Mouse (Mus musculus) embryonic facial prominence, embryonic 15.5 days (tissue): ENCODE results near the gene Ccdc65. TPM values are rescaled to one million over a fixed set of nuclear protein-coding genes. Genes with fewer than 3 reads are reported as not detected.
A peak's percentile ranks its signal among the peaks of the same experiment; 100 is the strongest.

Experiments
- ATAC-seq: fragments of 200-750 bp; cut with Nextera tagmentation; 2 replicates; pipeline ENCODE4 v1.8.0; 2017; ENCODE audit warnings: low read depth, moderate TSS enrichment; ENCODE audit not compliant: insufficient number of reproducible peaks, low FRiP score, low TSS enrichment
- H3K27ac ChIP-seq: fragments of 300-500 bp; sonication (generic); replicated peaks from 2 replicates; pipeline ENCODE4 v1.5.1; 2015; ENCODE audit warnings: mild to moderate bottlenecking, inconsistent platforms
- H3K27me3 ChIP-seq: fragments of 300-500 bp; sonication (generic); 2 replicates; pipeline ENCODE4 v1.6.1; 2015; ENCODE audit warnings: inconsistent platforms
- H3K36me3 ChIP-seq: fragments of 300-500 bp; sonication (generic); 2 replicates; pipeline ENCODE4 v1.6.1; 2015; ENCODE audit warnings: mild to moderate bottlenecking, inconsistent platforms
- H3K4me1 ChIP-seq: fragments of 300-500 bp; sonication (generic); 2 replicates; pipeline ENCODE4 v1.6.1; 2015; ENCODE audit warnings: inconsistent platforms
- H3K4me2 ChIP-seq: fragments of 300-500 bp; sonication (generic); replicated peaks from 2 replicates; pipeline ENCODE4 v1.6.1; 2015; ENCODE audit warnings: mild to moderate bottlenecking, inconsistent platforms
- H3K4me3 ChIP-seq: fragments of 300-500 bp; sonication (generic); replicated peaks from 2 replicates; pipeline ENCODE4 v1.5.1; 2015; ENCODE audit warnings: mild to moderate bottlenecking, inconsistent platforms
- H3K9ac ChIP-seq: fragments of 300-500 bp; sonication (generic); 2 replicates; pipeline ENCODE4 v1.6.1; 2015; ENCODE audit warnings: inconsistent platforms
- H3K9me3 ChIP-seq: fragments of 300-500 bp; sonication (generic); replicated peaks from 2 replicates; pipeline ENCODE4 v1.6.1; 2016; ENCODE audit warnings: inconsistent platforms
- WGBS: fragments of 180-500 bp; shearing (Covaris S2); methylation state at CpG from one replicate; pipeline ENCODE4 v1.1.7; 2015; 5-methylcytosine and 5-hydroxymethylcytosine counted together
- polyA plus RNA-seq: library from polyadenylated mRNA; unstranded; fragments of >200 nt; fragmentation: Nextera tagmentation; extraction: Ambion mirVana; gene quantifications from 2 replicates; pipeline ENCODE4 v1.2.1, GENCODE M21; 2015

Gene Ccdc65
- polyA plus RNA-seq, 1 experiment from 2014 or later, result 8.4 TPM

GRCm38 (mm10) chr15:98676471-98676870 lies 31.5 kb upstream of the Ccdc65 start:
- no peak overlapping the region for H3K27ac ChIP-seq
- 6% methylated on average over 9 of the region's 9 CpGs for WGBS
- H3K9me3 ChIP-seq, result no peaks in the 10 kb centered on the region
- peaks cover 50% of the 10 kb centered on the region for H3K27me3 ChIP-seq
- no peaks in the 10 kb centered on the region for H3K36me3 ChIP-seq
- no peak for ATAC-seq
- H3K4me2 ChIP-seq, result peak overlapping the region; percentile 84
- H3K4me3 ChIP-seq, result peak overlapping the region; percentile 42
- no peak overlapping the region for H3K9ac ChIP-seq
- H3K4me1 ChIP-seq, result peaks cover 27% of the 10 kb centered on the region

GRCm38 (mm10) chr15:98676940-98677728 lies 30.9 kb upstream of the Ccdc65 start, which contains the start of gene Rnd1:
TSS of gene Rnd1 (minus strand) at chr15:98677461.
- no peak within 1 kb of the TSS for H3K27ac ChIP-seq
- no peaks in the 10 kb centered on the region for H3K36me3 ChIP-seq
- WGBS, result under 1% methylated on average over 37 of the region's 37 CpGs
- peak; percentile 95 for ATAC-seq
- H3K4me2 ChIP-seq, result peak within 1 kb of the TSS; percentile 84
- peaks cover 27% of the 10 kb centered on the region for H3K4me1 ChIP-seq
- H3K4me3 ChIP-seq, result peak within 1 kb of the TSS; percentile 42
- peaks cover 50% of the 10 kb centered on the region for H3K27me3 ChIP-seq
- no peak within 1 kb of the TSS for H3K9ac ChIP-seq
- no peaks in the 10 kb centered on the region for H3K9me3 ChIP-seq

- Histone ChIP-seq H3K4me2 (no peak overlapping the region), H3K36me3 (no peaks in the 10 kb centered on the region), H3K27me3 (peaks cover 50% of the 10 kb centered on the region), H3K4me1 (peaks cover 27% of the 10 kb centered on the region), H3K9me3 (no peaks in the 10 kb centered on the region), H3K4me3 (no peak overlapping the region), H3K9ac (no peak overlapping the region), H3K27ac (no peak overlapping the region)
- ATAC-seq, result no peak
- WGBS, result 65% methylated on average over 7 of the region's 7 CpGs
These were observed 30.0 kb upstream of the Ccdc65 start for GRCm38 (mm10) chr15:98677977-98678376.

GRCm38 (mm10) chr15:98680660-98681059 lies 27.3 kb upstream of the Ccdc65 start:
- H3K27me3 ChIP-seq, result peaks cover 28% of the 10 kb centered on the region
- WGBS, result 83% methylated on average over 8 of the region's 8 CpGs

GRCm38 (mm10) chr15:98681633-98682032 lies 26.4 kb upstream of the Ccdc65 start:
- Histone ChIP-seq H3K4me3 (no peak overlapping the region), H3K4me1 (peaks cover 10% of the 10 kb centered on the region), H3K27ac (no peak overlapping the region), H3K27me3 (peaks cover 19% of the 10 kb centered on the region), H3K4me2 (no peak overlapping the region), H3K36me3 (no peaks in the 10 kb centered on the region), H3K9ac (no peak overlapping the region), H3K9me3 (no peaks in the 10 kb centered on the region)
- ATAC-seq, result no peak
- 71% methylated on average over 7 of the region's 7 CpGs for WGBS

More at GRCm38 (mm10) chr15:98680660-98681059, 27.3 kb upstream of the Ccdc65 start:
- Histone ChIP-seq H3K27ac (no peak overlapping the region), H3K4me3 (no peak overlapping the region), H3K4me1 (peaks cover 20% of the 10 kb centered on the region), H3K9me3 (no peaks in the 10 kb centered on the region), H3K4me2 (no peak overlapping the region), H3K9ac (no peak overlapping the region), H3K36me3 (no peaks in the 10 kb centered on the region)
- ATAC-seq, result no peak

- Histone ChIP-seq H3K4me2 (no peak overlapping the region), H3K4me1 (no peaks in the 10 kb centered on the region), H3K27ac (no peak overlapping the region), H3K9me3 (no peaks in the 10 kb centered on the region), H3K4me3 (no peak overlapping the region), H3K27me3 (peaks cover 5% of the 10 kb centered on the region), H3K36me3 (no peaks in the 10 kb centered on the region), H3K9ac (no peak overlapping the region)
- WGBS, result 58% methylated on average over 10 of the region's 10 CpGs
- no peak for ATAC-seq
These were observed 24.8 kb upstream of the Ccdc65 start for GRCm38 (mm10) chr15:98683177-98683576.

GRCm38 (mm10) chr15:98683746-98684145 lies 24.3 kb upstream of the Ccdc65 start:
- Histone ChIP-seq H3K27me3 (no peaks in the 10 kb centered on the region), H3K9me3 (no peaks in the 10 kb centered on the region), H3K4me2 (no peak overlapping the region), H3K4me3 (no peak overlapping the region), H3K36me3 (no peaks in the 10 kb centered on the region), H3K4me1 (no peaks in the 10 kb centered on the region), H3K27ac (no peak overlapping the region), H3K9ac (no peak overlapping the region)
- WGBS, result 76% methylated on average over 1 of the region's 1 CpGs
- ATAC-seq, result no peak

GRCm38 (mm10) chr15:98685926-98686325 lies 22.1 kb upstream of the Ccdc65 start:
- no peak for ATAC-seq
- Histone ChIP-seq H3K4me2 (no peak overlapping the region), H3K36me3 (no peaks in the 10 kb centered on the region), H3K27ac (no peak overlapping the region), H3K27me3 (no peaks in the 10 kb centered on the region), H3K9me3 (no peaks in the 10 kb centered on the region), H3K9ac (no peak overlapping the region), H3K4me3 (no peak overlapping the region), H3K4me1 (no peaks in the 10 kb centered on the region)
- 68% methylated on average over 3 of the region's 3 CpGs for WGBS

- no peak overlapping the region for H3K27ac ChIP-seq
- ATAC-seq, result no peak
- H3K9me3 ChIP-seq, result no peaks in the 10 kb centered on the region
- H3K27me3 ChIP-seq, result no peaks in the 10 kb centered on the region
- no peak overlapping the region for H3K4me3 ChIP-seq
- H3K36me3 ChIP-seq, result no peaks in the 10 kb centered on the region
- H3K4me1 ChIP-seq, result peaks cover 12% of the 10 kb centered on the region
- no peak overlapping the region for H3K4me2 ChIP-seq
- WGBS, result 85% methylated on average over 2 of the region's 2 CpGs
- no peak overlapping the region for H3K9ac ChIP-seq
These were observed 18.3 kb upstream of the Ccdc65 start for GRCm38 (mm10) chr15:98689682-98690081.

- 33% methylated on average over 7 of the region's 7 CpGs for WGBS
- Histone ChIP-seq H3K9ac (no peak overlapping the region), H3K27ac (no peak overlapping the region), H3K36me3 (no peaks in the 10 kb centered on the region), H3K4me1 (peaks cover 12% of the 10 kb centered on the region), H3K9me3 (no peaks in the 10 kb centered on the region), H3K4me2 (no peak overlapping the region), H3K27me3 (no peaks in the 10 kb centered on the region), H3K4me3 (no peak overlapping the region)
- no peak for ATAC-seq
These were observed 16.4 kb upstream of the Ccdc65 start for GRCm38 (mm10) chr15:98691486-98692147.

- no peak for ATAC-seq
- H3K4me2 ChIP-seq, result no peak overlapping the region
- H3K27ac ChIP-seq, result no peak overlapping the region
- no peak overlapping the region for H3K9ac ChIP-seq
- H3K4me1 ChIP-seq, result peaks cover 12% of the 10 kb centered on the region
- no peaks in the 10 kb centered on the region for H3K36me3 ChIP-seq
- H3K27me3 ChIP-seq, result no peaks in the 10 kb centered on the region
- no peak overlapping the region for H3K4me3 ChIP-seq
- H3K9me3 ChIP-seq, result no peaks in the 10 kb centered on the region
- WGBS, result 35% methylated on average over 11 of the region's 11 CpGs
These were observed 15.8 kb upstream of the Ccdc65 start for GRCm38 (mm10) chr15:98692171-98692715.
